Mouse (Mus musculus) C2C12 (cell line): ENCODE measurements at regions not wholly inside any gene's neighbourhood (a gene's known extent, or its start where the extent isn't known, plus 50 kb on each side); places are given as distances from the start of the nearest gene placed in this dataset.

ENCODE experiments used
- CEBPB ChIP-seq: IDR thresholded peaks from one replicate; pipeline ENCODE4 v1.6.1; 2011; ENCODE audit warnings: low read depth, mild to moderate bottlenecking, control low read depth, moderate library complexity
- CTCF ChIP-seq: IDR thresholded peaks from one replicate; pipeline ENCODE4 v1.5.1; 2011; ENCODE audit not compliant: control insufficient read depth, insufficient read depth, insufficient read length
- FOSL1 ChIP-seq: IDR thresholded peaks from one replicate; pipeline ENCODE4 v1.8.0; 2011; ENCODE audit warnings: mild to moderate bottlenecking, low read length; ENCODE audit not compliant: poor library complexity, insufficient read depth, severe bottlenecking
- MAX ChIP-seq: IDR thresholded peaks from one replicate; pipeline ENCODE4 v1.6.1; 2011; ENCODE audit warnings: mild to moderate bottlenecking, control low read depth
- MYOD1 ChIP-seq: IDR thresholded peaks from one replicate; pipeline ENCODE4 v1.6.1; 2011; ENCODE audit warnings: low read depth; ENCODE audit not compliant: control insufficient read depth, insufficient read length
- MYOG ChIP-seq: IDR thresholded peaks from one replicate; pipeline ENCODE4 v1.6.1; 2011; ENCODE audit not compliant: control insufficient read depth, insufficient read length; ENCODE audit errors: extremely low read depth
- USF1 ChIP-seq: IDR thresholded peaks from one replicate; pipeline ENCODE4 v1.6.1; 2011; ENCODE audit warnings: low read depth, mild to moderate bottlenecking, control low read depth, moderate library complexity

DNA sequence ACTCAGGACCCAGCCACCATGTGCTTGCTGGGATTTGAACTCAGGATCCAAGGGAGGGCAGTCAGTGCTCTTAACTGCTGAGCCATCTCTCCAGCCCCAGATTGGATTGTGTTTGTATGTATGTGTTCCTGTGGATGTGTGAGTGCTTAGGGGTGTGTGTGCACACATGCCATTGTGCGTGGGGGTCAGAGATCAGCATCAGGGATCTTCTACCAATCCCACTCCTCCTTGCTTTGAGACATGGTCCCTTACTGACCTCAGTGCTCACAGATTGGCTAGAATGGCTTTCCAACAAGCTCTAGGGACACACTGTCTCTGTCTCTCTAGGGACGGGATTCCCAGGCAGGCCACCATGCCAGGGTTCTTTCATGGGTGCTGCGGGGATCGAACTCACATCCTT is 83.1 kb upstream of the Cpsf6 start:
- no peak for TF ChIP-seq CTCF
- TF ChIP-seq USF1, result no peak
- no peak for TF ChIP-seq MAX
- TF ChIP-seq MYOD1, result no peak
- TF ChIP-seq MYOG, result no peak
- no peak for TF ChIP-seq CEBPB
- TF ChIP-seq FOSL1, result no peak
